Mouse (Mus musculus) bone marrow, adult 2 months (tissue): ENCODE measurements around the gene Cnga2.

Experiments used
- CTCF ChIP-seq: fragments of 200-500 bp; IDR thresholded peaks from 2 replicates; pipeline ENCODE4 v1.5.1; 2011; ENCODE audit warnings: low read length, control low read depth; ENCODE audit not compliant: control insufficient read depth, insufficient read depth
- POLR2A ChIP-seq: fragments of 200-500 bp; IDR thresholded peaks from 2 replicates; pipeline ENCODE4 v1.6.1; 2011; ENCODE audit warnings: low read depth, mild to moderate bottlenecking, control low read depth, low read length, borderline replicate concordance; ENCODE audit not compliant: control insufficient read depth

- TF ChIP-seq CTCF (no peak), POLR2A (no peak)
Measured at GRCm38 (mm10) chrX:71983205-71983604, 8.4 kb upstream of the Cnga2 start.
